Mouse (Mus musculus): Measurements from ENCODE around the gene Gm11037. TPM values are rescaled to one million over a fixed set of nuclear protein-coding genes. Genes with fewer than 3 reads are reported as not detected.

Gene Gm11037
- polyA plus RNA-seq (2012; ENCODE audit: insufficient read depth, low replicate concordance) = not detected in 2 replicates

DNA sequence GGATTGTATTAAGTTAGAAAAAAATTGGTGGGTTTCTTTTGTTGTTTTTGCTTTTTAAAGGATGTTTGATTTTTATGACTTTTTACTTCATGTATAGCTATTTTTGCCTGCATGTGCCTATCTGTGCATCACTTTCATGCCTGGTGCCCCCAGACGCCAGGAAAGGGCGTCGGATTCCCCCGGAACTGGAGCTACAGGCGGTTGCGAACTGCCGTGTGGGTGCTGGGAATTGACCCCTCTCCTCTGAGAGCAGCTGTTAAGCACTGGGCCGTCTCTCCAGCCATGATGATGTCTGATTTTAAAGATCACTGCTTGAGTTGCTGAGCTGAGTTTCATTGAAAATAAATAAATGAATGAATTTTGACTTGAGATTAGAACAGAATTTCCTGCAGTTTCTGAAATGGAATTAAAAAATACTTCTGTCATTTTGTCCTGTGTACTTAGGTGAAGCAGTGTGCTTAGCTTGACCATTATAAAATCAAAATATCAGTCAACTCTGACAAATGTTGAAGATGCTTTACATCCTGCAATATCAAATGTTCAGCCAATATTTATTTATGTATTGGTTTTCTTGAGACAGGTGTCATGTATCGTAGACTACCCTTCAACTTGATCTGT, at the start of gene Gm11037:
Gene Gm11037 (plus strand): TSS at position 568 of the 618 bp plus-strand sequence.
- Histone ChIP-seq H3K4me3 (replicated peaks) (peak within 1 kb of the TSS; percentile 50), H3K27me3 (replicated peaks) (peaks cover 15% of the 10 kb centered on the region), H3K9me3 (no peaks in the 10 kb centered on the region), H3K4me1 (peaks cover 61% of the 10 kb centered on the region), H3K36me3 (replicated peaks; ENCODE audit: low read length) (peaks cover 6% of the 10 kb centered on the region)
- TF ChIP-seq FLI1 (IDR thresholded peaks at IDR 0.05; ENCODE audit: low read length) = no peak
- TF ChIP-seq GATA1 (IDR thresholded peaks at IDR 0.05; ENCODE audit: borderline replicate concordance, low read length) = no peak

GRCm38 (mm10) chr2:131084206-131084605, 49.1 kb upstream of the Gm11037 start:
- TF ChIP-seq GATA1 (IDR thresholded peaks at IDR 0.05; ENCODE audit: borderline replicate concordance, low read length) = no peak
- TF ChIP-seq FLI1 (IDR thresholded peaks at IDR 0.05; ENCODE audit: low read length) = no peak
- Histone ChIP-seq H3K4me1 (peaks cover 69% of the 10 kb centered on the region), H3K27me3 (replicated peaks) (peaks cover 77% of the 10 kb centered on the region), H3K36me3 (replicated peaks; ENCODE audit: low read length) (no peaks in the 10 kb centered on the region), H3K9me3 (no peaks in the 10 kb centered on the region), H3K4me3 (replicated peaks) (no peak overlapping the region)

DNA sequence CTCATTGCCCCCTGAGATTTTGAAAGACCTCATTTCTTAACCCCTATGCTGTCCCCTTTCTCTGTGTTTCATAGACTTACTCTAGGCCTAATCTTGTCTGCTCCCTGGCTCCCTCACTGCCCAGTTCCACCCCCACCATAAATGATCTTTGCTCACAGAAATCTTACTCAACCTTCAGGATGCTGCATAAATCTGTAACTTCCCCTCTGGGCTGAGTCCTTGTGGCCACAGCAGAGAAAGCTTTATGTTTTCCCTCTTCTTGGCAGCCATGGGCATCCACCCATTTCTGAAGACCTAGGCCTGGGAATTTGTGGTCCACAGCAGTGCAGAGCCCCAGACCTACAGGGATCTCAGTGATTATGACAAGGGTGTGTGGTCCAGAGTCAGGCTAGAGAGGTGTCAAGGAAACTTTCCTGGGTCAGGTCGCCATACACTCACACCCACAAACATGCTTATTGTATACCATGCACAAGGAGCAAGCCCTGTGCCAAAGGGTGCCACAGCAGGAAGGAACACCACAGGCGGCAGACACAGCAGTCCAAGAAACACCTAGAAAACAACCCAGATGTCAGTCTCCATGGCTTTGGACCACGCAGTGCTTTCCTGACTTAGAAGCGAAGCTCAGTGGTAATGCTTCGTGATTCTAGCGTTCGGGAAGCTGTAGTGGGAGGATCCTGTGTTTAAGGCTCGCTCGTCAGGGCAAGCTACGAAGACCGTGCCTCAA, 46.5 kb upstream of the Gm11037 start, which contains the start of gene Siglec1:
Gene Siglec1 (minus strand): TSS at position 99 of the 724 bp plus-strand sequence.
- H3K9me3 ChIP-seq = no peaks in the 10 kb centered on the region
- peaks cover 69% of the 10 kb centered on the region for H3K4me1 ChIP-seq
- peak within 1 kb of the TSS; percentile 66 for H3K4me3 ChIP-seq (replicated peaks)
- TF ChIP-seq FLI1 (IDR thresholded peaks at IDR 0.05; ENCODE audit: low read length) = no peak
- TF ChIP-seq GATA1 (IDR thresholded peaks at IDR 0.05; ENCODE audit: borderline replicate concordance, low read length) = no peak
- H3K27me3 ChIP-seq (replicated peaks) = peaks cover 52% of the 10 kb centered on the region
- H3K36me3 ChIP-seq (replicated peaks; ENCODE audit: low read length) = no peaks in the 10 kb centered on the region

DNA sequence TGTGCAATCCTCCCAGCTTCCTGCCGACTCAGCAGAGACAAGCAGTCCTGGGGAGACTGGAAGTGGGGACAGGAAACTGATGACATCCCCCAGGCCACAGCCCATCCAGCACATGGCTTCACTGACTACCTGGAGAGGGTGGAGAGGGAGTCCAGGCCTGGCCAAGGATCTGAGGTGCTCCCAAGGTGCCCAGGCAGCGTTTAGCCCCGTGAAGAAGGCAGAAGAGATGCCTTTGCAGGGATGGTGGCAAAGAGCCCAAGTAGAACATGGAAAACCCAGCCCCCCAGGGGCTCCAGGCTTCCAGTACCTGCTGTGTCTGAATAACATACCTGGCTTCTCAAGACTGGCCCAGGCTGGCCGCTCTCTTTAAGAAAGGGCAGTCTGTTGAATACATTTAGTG, 44.7 kb upstream of the Gm11037 start:
- Histone ChIP-seq H3K9me3 (no peaks in the 10 kb centered on the region), H3K4me1 (peaks cover 66% of the 10 kb centered on the region), H3K27me3 (replicated peaks) (peaks cover 37% of the 10 kb centered on the region), H3K36me3 (replicated peaks; ENCODE audit: low read length) (no peaks in the 10 kb centered on the region), H3K4me3 (replicated peaks) (no peak overlapping the region)
- TF ChIP-seq FLI1 (IDR thresholded peaks at IDR 0.05; ENCODE audit: low read length) (no peak), GATA1 (IDR thresholded peaks at IDR 0.05; ENCODE audit: borderline replicate concordance, low read length) (no peak)

- Histone ChIP-seq H3K4me3 (replicated peaks) (no peak overlapping the region), H3K27me3 (replicated peaks) (peaks cover 27% of the 10 kb centered on the region), H3K9me3 (no peaks in the 10 kb centered on the region), H3K36me3 (replicated peaks; ENCODE audit: low read length) (no peaks in the 10 kb centered on the region), H3K4me1 (peaks cover 74% of the 10 kb centered on the region)
- no peak for TF ChIP-seq GATA1 (IDR thresholded peaks at IDR 0.05; ENCODE audit: borderline replicate concordance, low read length)
- TF ChIP-seq FLI1 (IDR thresholded peaks at IDR 0.05; ENCODE audit: low read length) = no peak
These were observed 43.7 kb upstream of the Gm11037 start for GRCm38 (mm10) chr2:131089634-131090033.

GRCm38 (mm10) chr2:131090852-131091251, 42.4 kb upstream of the Gm11037 start:
- H3K4me3 ChIP-seq (replicated peaks) = no peak overlapping the region
- H3K27me3 ChIP-seq (replicated peaks) = peaks cover 15% of the 10 kb centered on the region
- no peaks in the 10 kb centered on the region for H3K36me3 ChIP-seq (replicated peaks; ENCODE audit: low read length)
- H3K4me1 ChIP-seq = peaks cover 80% of the 10 kb centered on the region
- TF ChIP-seq GATA1 (IDR thresholded peaks at IDR 0.05; ENCODE audit: borderline replicate concordance, low read length) (no peak), FLI1 (IDR thresholded peaks at IDR 0.05; ENCODE audit: low read length) (no peak)
- H3K9me3 ChIP-seq = no peaks in the 10 kb centered on the region

DNA sequence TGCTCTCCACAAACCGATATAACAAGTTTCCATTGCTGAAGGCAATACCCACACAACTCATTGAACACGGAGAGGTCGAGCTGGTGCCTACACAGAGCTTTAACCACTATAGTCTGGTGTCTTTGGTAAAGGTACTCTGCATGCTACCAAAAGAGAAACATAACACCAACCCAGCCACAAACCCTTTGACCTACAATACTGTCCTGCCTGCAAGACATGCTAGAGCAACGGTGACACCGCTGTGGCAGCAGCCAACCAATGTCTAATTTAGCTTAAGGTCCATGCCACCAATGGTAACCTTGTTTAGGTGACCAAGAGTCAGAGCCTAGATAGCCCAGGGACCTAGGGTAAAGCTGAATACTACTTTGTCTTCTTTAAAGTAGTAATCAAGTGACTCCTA, 39.7 kb upstream of the Gm11037 start:
- TF ChIP-seq FLI1 (IDR thresholded peaks at IDR 0.05; ENCODE audit: low read length) (no peak), GATA1 (IDR thresholded peaks at IDR 0.05; ENCODE audit: borderline replicate concordance, low read length) (no peak)

DNA sequence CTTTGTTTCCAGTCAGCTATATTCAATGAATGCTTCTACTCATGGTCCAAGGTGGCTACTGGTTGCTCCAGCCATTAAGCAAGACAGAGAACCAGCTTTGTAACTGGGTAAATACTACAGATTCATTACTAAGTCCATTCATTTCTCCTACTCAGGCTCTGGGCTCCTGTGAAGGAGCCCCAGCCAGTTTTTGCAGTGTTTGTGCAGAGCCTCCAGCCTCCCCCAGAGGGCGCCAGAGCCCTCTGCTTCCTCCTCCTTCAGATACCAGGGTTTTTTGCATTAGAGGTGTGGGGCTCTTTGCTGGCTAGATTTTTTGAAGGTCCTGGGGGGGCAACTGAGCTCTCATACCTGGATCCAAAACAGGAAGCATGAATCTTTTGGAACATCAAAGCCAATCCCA, 38.5 kb upstream of the Gm11037 start:
- H3K4me3 ChIP-seq (replicated peaks) = no peak overlapping the region
- no peaks in the 10 kb centered on the region for H3K9me3 ChIP-seq
- H3K4me1 ChIP-seq = peaks cover 74% of the 10 kb centered on the region
- H3K36me3 ChIP-seq (replicated peaks; ENCODE audit: low read length) = no peaks in the 10 kb centered on the region
- H3K27me3 ChIP-seq (replicated peaks) = peaks cover 1% of the 10 kb centered on the region
- TF ChIP-seq FLI1 (IDR thresholded peaks at IDR 0.05; ENCODE audit: low read length) (no peak), GATA1 (IDR thresholded peaks at IDR 0.05; ENCODE audit: borderline replicate concordance, low read length) (no peak)

More for the DNA sequence above, 39.7 kb upstream of the Gm11037 start:
- Histone ChIP-seq H3K4me3 (replicated peaks) (no peak overlapping the region), H3K36me3 (replicated peaks; ENCODE audit: low read length) (no peaks in the 10 kb centered on the region), H3K9me3 (no peaks in the 10 kb centered on the region), H3K27me3 (replicated peaks) (peaks cover 1% of the 10 kb centered on the region), H3K4me1 (peaks cover 83% of the 10 kb centered on the region)

DNA sequence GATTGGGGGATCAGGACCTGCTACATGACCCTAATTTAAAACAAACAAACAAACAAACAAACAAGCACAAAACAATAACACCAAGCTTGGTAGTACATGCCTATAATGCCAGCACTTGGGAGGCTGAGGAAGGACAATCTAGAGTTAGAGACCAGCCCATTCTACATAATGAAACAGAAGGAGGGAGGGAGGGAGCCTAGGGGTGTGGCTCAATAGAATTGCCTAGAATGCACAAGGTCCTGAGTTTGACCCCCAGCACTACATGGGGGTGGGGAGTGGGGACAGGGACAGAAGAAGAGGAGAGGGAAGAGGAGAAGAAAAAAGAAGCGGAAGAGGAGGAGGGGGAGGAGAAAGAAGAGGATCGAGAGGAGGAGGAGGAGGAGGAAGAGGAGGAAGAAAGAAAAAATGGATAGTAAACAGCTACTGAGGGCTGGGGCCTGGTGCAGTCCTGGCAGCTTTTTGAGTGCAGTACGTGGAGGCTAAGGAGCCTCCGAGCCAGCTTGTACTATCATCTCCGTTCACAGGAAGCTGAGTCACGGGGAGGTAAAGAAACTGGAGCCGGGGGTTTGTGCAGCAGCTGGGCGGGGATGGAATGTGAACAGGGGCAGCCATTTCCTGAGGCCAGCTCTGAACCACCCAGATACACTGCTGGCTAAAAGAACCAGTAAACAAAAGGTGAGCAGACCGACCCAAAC, 37.0 kb upstream of the Gm11037 start:
- Histone ChIP-seq H3K27me3 (replicated peaks) (peaks cover 1% of the 10 kb centered on the region), H3K9me3 (no peaks in the 10 kb centered on the region), H3K4me1 (peaks cover 60% of the 10 kb centered on the region), H3K4me3 (replicated peaks) (peak overlapping the region; percentile 87), H3K36me3 (replicated peaks; ENCODE audit: low read length) (no peaks in the 10 kb centered on the region)
- TF ChIP-seq GATA1 (IDR thresholded peaks at IDR 0.05; ENCODE audit: borderline replicate concordance, low read length) (no peak), FLI1 (IDR thresholded peaks at IDR 0.05; ENCODE audit: low read length) (no peak)

All from megakaryocyte, embryonic 14.5 days (primary cell).